Mouse (Mus musculus) liver, postnatal 0 days (tissue): ENCODE results near the gene Rin2.

ENCODE experiments used
- CTCF ChIP-seq: sonication (generic); IDR thresholded peaks from 2 replicates; pipeline ENCODE4 v1.5.1; 2016; ENCODE audit warnings: antibody characterized with exemption, low read depth
- EP300 ChIP-seq: IDR thresholded peaks from 2 replicates; pipeline ENCODE4 v1.6.1; 2016; ENCODE audit warnings: antibody characterized with exemption, low read depth, mild to moderate bottlenecking

DNA sequence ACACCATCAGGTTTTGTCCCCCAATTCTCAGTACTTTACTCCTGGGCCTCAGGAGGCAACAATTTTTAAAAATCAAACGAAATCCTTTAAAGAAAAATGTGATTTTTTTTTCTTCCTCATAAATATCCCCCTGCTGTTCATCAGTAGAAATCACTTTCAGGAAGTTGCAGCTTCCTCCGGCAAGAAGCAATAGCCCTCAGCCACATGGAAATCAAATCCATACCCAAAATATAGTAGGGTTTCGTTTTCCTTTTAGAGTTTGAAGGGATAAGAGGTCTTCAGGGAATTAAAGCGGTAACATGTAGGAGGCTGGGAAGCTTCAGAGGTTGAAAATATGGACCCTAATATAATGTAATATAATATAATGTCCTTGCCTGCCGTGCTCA is 157.8 kb downstream of the Rin2 start:
- no peak for TF ChIP-seq CTCF
- no peak for TF ChIP-seq EP300
